Mouse (Mus musculus): Measurements from ENCODE around the gene Lrig3. TPM values are rescaled to one million over a fixed set of nuclear protein-coding genes. Genes with fewer than 3 reads are reported as not detected.

Gene Lrig3
- polyA plus RNA-seq, 1 experiment from 2014 or later, result 32.9 TPM

DNA sequence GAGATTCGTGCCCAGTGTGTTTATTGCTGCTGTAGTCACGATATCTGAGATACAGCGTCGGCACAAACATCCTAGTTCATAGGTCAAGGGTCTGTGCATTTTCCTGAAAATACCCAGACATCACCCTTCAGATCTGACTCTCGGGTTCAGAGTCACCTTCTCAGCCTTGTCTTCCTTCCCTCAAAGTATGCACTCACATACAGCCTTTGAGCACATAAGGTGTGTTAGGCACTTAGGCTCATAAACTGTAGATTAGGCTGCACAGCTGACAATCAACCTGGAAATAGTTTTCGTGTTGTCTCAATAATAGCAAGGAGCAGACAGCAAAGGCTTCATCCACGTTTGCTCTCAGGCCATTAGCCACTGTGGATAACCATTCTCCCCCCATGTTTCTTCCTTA, 11.6 kb upstream of the Lrig3 start:
- 78% methylated on average over 7 of the region's 7 CpGs for WGBS
- no peaks in the 10 kb centered on the region for H3K27me3 ChIP-seq (ENCODE audit: control insufficient read depth, insufficient read depth, low read length)
- H3K36me3 ChIP-seq (replicated peaks; ENCODE audit: control insufficient read depth, insufficient read depth, low read depth, low read length), result no peaks in the 10 kb centered on the region
- no peak overlapping the region for H3K9ac ChIP-seq (replicated peaks; ENCODE audit: low read length)
- no peak overlapping the region for H3K4me3 ChIP-seq (ENCODE audit: low read depth, low read length)
- no peaks in the 10 kb centered on the region for H3K9me3 ChIP-seq (replicated peaks; ENCODE audit: control insufficient read depth, low read length)
- no peak overlapping the region for H3K27ac ChIP-seq (replicated peaks; ENCODE audit: low read depth, low read length)
- no peak overlapping the region for H3K4me2 ChIP-seq (ENCODE audit: low read depth, low read length)
- no peak for ATAC-seq (replicated peaks; ENCODE audit: insufficient number of reproducible peaks, low FRiP score, low TSS enrichment, low read depth)
- no peaks in the 10 kb centered on the region for H3K4me1 ChIP-seq (ENCODE audit: control insufficient read depth, insufficient read depth, low read length)
- no peak for DNase-seq (ENCODE audit: low spot score)

DNA sequence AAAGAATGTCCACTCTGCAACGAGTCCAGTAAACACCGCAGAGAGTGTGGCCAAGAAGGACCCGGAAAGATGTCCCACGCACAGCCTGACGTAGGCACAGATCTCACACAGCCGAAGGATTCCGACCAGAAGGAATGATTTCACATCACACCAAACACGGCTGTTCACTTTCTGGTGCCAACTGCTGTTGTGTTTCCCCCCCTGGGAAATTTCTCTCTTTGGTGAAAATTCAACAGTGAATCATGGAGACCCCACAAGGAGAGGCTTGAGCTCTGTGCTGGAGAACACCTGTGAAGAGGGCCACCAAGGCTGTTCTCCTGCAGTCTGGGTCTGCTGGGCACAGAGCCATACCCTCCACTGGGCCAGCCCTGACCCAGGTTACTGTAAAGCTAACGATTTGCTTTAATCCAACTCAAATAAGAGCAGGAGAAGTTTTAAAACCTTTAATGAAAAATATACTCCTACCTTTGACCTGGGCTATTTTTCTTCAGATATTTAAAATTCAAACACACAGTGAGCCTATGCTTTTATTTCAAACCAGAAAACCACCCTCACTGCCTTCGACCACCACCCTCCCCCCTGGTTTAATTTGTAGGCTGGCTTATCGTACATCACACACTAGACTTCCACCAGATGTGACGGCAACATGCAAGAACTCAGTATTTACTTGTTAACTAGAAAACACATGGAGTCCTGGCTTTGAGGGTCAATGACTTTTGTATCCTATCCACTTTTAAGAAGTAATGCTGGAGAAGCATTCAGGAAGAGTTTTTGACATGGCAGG, 11.0 kb upstream of the Lrig3 start:
- H3K36me3 ChIP-seq (replicated peaks; ENCODE audit: control insufficient read depth, insufficient read depth, low read depth, low read length), result no peaks in the 10 kb centered on the region
- H3K9me3 ChIP-seq (replicated peaks; ENCODE audit: control insufficient read depth, low read length), result no peaks in the 10 kb centered on the region
- no peak overlapping the region for H3K4me3 ChIP-seq (ENCODE audit: low read depth, low read length)
- ATAC-seq (replicated peaks; ENCODE audit: insufficient number of reproducible peaks, low FRiP score, low TSS enrichment, low read depth) (peak; percentile 34; the same call in 1 of the 2 replicates), DNase-seq (ENCODE audit: low spot score) (no peak)
- no peaks in the 10 kb centered on the region for H3K27me3 ChIP-seq (ENCODE audit: control insufficient read depth, insufficient read depth, low read length)
- no peak overlapping the region for H3K27ac ChIP-seq (replicated peaks; ENCODE audit: low read depth, low read length)
- no peak overlapping the region for H3K9ac ChIP-seq (replicated peaks; ENCODE audit: low read length)
- no peak overlapping the region for H3K4me2 ChIP-seq (ENCODE audit: low read depth, low read length)
- 83% methylated on average over 12 of the region's 12 CpGs for WGBS
- no peaks in the 10 kb centered on the region for H3K4me1 ChIP-seq (ENCODE audit: control insufficient read depth, insufficient read depth, low read length)

- WGBS, result 68% methylated on average over 9 of the region's 9 CpGs
- no peak overlapping the region for H3K4me3 ChIP-seq (ENCODE audit: low read depth, low read length)
- H3K9ac ChIP-seq (replicated peaks; ENCODE audit: low read length), result no peak overlapping the region
- DNase-seq (ENCODE audit: low spot score) (no peak), ATAC-seq (replicated peaks; ENCODE audit: insufficient number of reproducible peaks, low FRiP score, low TSS enrichment, low read depth) (no peak)
- H3K4me1 ChIP-seq (ENCODE audit: control insufficient read depth, insufficient read depth, low read length), result no peaks in the 10 kb centered on the region
- H3K27me3 ChIP-seq (ENCODE audit: control insufficient read depth, insufficient read depth, low read length), result no peaks in the 10 kb centered on the region
- no peaks in the 10 kb centered on the region for H3K36me3 ChIP-seq (replicated peaks; ENCODE audit: control insufficient read depth, insufficient read depth, low read depth, low read length)
- no peaks in the 10 kb centered on the region for H3K9me3 ChIP-seq (replicated peaks; ENCODE audit: control insufficient read depth, low read length)
- no peak overlapping the region for H3K27ac ChIP-seq (replicated peaks; ENCODE audit: low read depth, low read length)
- H3K4me2 ChIP-seq (ENCODE audit: low read depth, low read length), result no peak overlapping the region
Observed at GRCm38 (mm10) chr10:125961411-125962107, 4.4 kb upstream of the Lrig3 start.

DNA sequence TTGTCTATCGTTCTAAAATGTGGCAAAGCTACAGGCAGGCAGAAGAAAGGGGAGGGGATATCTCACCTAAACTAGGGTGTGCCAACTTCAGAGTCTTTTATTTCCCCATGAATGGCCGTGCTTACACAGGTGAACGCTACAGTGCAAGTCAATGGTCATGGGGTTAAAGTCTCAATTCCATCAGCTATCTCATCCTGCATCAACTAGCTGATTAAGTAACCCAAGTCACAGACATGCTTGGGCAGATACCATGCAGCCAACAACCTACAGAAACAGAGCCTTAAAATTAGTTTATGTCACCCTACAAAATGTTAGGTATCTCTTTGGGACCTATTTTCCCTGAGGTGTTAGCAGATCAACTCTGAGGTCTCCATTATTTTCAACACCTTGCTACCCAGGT, 1.3 kb upstream of the Lrig3 start:
- Histone ChIP-seq H3K4me2 (ENCODE audit: low read depth, low read length) (no peak overlapping the region), H3K9ac (replicated peaks; ENCODE audit: low read length) (no peak overlapping the region), H3K27me3 (ENCODE audit: control insufficient read depth, insufficient read depth, low read length) (no peaks in the 10 kb centered on the region), H3K4me1 (ENCODE audit: control insufficient read depth, insufficient read depth, low read length) (no peaks in the 10 kb centered on the region), H3K9me3 (replicated peaks; ENCODE audit: control insufficient read depth, low read length) (no peaks in the 10 kb centered on the region), H3K4me3 (ENCODE audit: low read depth, low read length) (no peak overlapping the region), H3K27ac (replicated peaks; ENCODE audit: low read depth, low read length) (no peak overlapping the region), H3K36me3 (replicated peaks; ENCODE audit: control insufficient read depth, insufficient read depth, low read depth, low read length) (no peaks in the 10 kb centered on the region)
- 84% methylated on average over 3 of the region's 3 CpGs for WGBS
- DNase-seq (ENCODE audit: low spot score), result no peak
- no peak for ATAC-seq (replicated peaks; ENCODE audit: insufficient number of reproducible peaks, low FRiP score, low TSS enrichment, low read depth)

DNA sequence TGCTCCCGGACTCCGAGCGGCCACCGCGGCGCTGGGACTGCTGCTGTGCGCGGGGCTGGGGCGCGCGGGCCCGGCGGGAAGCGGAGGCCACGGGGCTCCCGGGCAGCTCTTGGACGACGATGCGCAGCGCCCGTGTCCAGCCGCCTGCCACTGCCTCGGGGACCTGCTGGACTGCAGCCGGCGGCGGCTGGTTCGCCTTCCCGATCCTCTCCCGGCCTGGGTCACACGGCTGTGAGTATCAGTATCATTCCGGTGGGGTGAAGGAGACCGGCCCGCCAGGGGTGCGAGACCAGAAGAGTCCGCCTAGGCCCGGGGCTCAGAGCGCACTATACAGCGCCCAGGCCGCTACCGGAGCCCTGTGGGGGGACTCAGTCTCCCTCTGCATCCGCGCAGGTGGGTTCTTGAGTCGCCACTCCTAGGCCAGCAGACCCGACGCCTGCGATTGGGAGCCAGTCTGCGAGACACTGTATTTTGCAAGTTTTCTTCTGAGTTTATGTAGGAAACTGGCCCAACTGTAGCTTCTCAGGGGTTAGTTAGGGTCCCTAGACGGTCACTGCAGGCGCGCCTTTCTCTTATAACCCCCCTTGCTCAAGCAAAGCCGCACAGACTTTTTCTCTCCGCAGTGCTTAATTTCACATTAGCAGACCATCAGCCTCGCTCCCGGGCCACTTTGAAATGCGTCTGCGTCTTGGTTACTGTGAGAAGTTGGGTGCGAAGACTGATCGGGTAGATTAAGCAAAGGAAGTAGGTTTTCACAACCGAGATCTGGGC, 698 bp downstream of the Lrig3 start:
- peak overlapping the region; percentile 95 for H3K27ac ChIP-seq (replicated peaks; ENCODE audit: low read depth, low read length)
- H3K9me3 ChIP-seq (replicated peaks; ENCODE audit: control insufficient read depth, low read length), result no peaks in the 10 kb centered on the region
- H3K4me2 ChIP-seq (ENCODE audit: low read depth, low read length), result peak overlapping the region; percentile 70
- no peaks in the 10 kb centered on the region; the same call in 1 of the 2 replicates for H3K4me1 ChIP-seq (ENCODE audit: control insufficient read depth, insufficient read depth, low read length)
- H3K36me3 ChIP-seq (replicated peaks; ENCODE audit: control insufficient read depth, insufficient read depth, low read depth, low read length), result no peaks in the 10 kb centered on the region
- no peaks in the 10 kb centered on the region for H3K27me3 ChIP-seq (ENCODE audit: control insufficient read depth, insufficient read depth, low read length)
- WGBS, result under 1% methylated on average over 56 of the region's 59 CpGs
- peak; percentile 66 for ATAC-seq (replicated peaks; ENCODE audit: insufficient number of reproducible peaks, low FRiP score, low TSS enrichment, low read depth)
- H3K9ac ChIP-seq (replicated peaks; ENCODE audit: low read length), result peak overlapping the region; percentile 98
- peak; percentile 65 for DNase-seq (ENCODE audit: low spot score)
- H3K4me3 ChIP-seq (ENCODE audit: low read depth, low read length), result peak overlapping the region; percentile 94

DNA sequence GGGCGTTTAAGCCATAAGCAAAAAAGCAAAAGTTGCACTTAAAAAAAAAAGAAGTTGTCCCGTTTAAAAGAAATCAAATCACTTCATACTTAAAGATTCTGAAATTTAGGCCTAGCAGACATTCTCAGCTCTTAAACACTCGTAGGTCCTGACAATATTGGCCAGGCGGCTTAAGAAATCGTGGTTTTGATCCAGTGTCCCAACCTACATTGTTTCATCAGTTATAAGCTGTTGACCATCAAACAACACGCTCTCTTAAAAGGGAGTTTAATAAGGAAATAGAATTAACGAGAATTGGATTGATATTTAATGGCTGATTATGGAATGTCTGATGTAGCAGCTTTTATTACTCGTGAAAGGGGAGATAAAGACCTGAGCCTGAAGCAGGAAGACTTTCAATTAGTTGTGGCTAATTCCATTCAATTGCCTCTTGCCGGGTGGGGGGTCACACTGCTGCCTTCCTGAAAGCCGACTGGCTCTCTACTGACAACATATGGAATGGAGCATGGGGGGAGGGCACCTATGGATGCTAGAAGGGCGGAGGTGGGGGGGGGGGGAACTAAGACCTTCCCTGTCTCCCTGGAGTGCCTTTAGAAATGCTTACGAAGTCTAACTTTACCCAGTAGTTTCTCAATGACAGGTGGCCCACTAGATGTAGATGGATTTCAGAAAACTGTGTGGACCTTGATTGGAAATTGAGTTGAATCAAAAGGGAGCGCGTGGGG, 1.6 kb downstream of the Lrig3 start:
- peak overlapping the region; percentile 70 for H3K4me2 ChIP-seq (ENCODE audit: low read depth, low read length)
- H3K4me3 ChIP-seq (ENCODE audit: low read depth, low read length), result peak overlapping the region; percentile 94
- no peak for ATAC-seq (replicated peaks; ENCODE audit: insufficient number of reproducible peaks, low FRiP score, low TSS enrichment, low read depth)
- no peaks in the 10 kb centered on the region for H3K9me3 ChIP-seq (replicated peaks; ENCODE audit: control insufficient read depth, low read length)
- no peaks in the 10 kb centered on the region; the same call in 1 of the 2 replicates for H3K4me1 ChIP-seq (ENCODE audit: control insufficient read depth, insufficient read depth, low read length)
- WGBS, result 1% methylated on average over 14 of the region's 14 CpGs
- H3K36me3 ChIP-seq (replicated peaks; ENCODE audit: control insufficient read depth, insufficient read depth, low read depth, low read length), result no peaks in the 10 kb centered on the region
- peak; percentile 77 for DNase-seq (ENCODE audit: low spot score)
- no peaks in the 10 kb centered on the region for H3K27me3 ChIP-seq (ENCODE audit: control insufficient read depth, insufficient read depth, low read length)
- H3K9ac ChIP-seq (replicated peaks; ENCODE audit: low read length), result peak overlapping the region; percentile 98
- peak overlapping the region; percentile 95 for H3K27ac ChIP-seq (replicated peaks; ENCODE audit: low read depth, low read length)

DNA sequence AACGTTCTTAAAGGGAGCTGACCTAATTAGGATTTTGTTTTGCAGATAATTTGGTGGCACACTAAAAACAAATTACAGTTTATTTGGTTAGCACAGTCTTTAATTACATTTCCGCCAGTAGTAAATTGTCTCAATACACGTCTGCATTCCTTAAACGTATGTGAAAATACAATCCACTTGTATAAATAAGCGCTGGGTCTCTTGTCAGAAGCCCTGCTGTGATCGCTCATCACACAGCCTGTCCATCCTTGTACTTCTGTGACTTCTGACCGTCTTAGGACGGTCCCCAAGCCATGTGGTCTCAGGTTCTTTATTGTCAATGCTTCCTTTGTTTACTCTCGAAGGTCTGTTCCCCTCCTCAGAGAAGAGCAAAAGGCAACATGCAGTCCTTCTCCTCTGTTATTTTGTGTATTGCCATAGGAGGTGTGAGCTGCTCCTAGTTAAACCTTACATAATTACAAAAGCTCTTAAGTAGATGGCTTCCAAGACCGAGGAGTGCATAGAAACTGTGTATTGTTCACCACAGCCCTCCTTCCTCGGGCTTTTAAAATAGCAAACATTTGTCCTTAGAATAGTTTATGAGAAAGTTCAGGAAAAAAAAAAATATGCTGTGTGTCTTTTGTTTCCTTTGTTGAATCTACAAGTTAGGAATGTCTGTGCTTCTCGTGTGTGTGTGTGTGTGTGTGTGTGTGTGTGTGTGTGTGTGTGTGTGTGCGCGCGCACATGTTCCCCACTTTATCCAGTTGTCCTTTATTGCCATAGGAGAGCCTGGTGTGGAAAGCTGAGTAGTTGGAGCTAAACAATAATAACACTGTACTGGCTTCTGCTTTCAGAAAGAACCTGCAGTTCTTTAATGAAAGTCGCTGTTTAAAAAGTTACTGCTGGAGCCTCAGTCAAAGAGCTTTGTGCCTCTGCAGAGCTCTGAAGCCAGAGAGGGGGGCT, 2.5 kb downstream of the Lrig3 start:
- H3K27me3 ChIP-seq (ENCODE audit: control insufficient read depth, insufficient read depth, low read length), result no peaks in the 10 kb centered on the region
- no peaks in the 10 kb centered on the region for H3K9me3 ChIP-seq (replicated peaks; ENCODE audit: control insufficient read depth, low read length)
- peak overlapping the region; percentile 98 for H3K9ac ChIP-seq (replicated peaks; ENCODE audit: low read length)
- H3K4me1 ChIP-seq (ENCODE audit: control insufficient read depth, insufficient read depth, low read length), result no peaks in the 10 kb centered on the region; the same call in 1 of the 2 replicates
- peak overlapping the region; percentile 95 for H3K27ac ChIP-seq (replicated peaks; ENCODE audit: low read depth, low read length)
- no peak for ATAC-seq (replicated peaks; ENCODE audit: insufficient number of reproducible peaks, low FRiP score, low TSS enrichment, low read depth)
- peak overlapping the region; percentile 94 for H3K4me3 ChIP-seq (ENCODE audit: low read depth, low read length)
- 4% methylated on average over 16 of the region's 16 CpGs for WGBS
- peak; percentile 59 for DNase-seq (ENCODE audit: low spot score)
- H3K4me2 ChIP-seq (ENCODE audit: low read depth, low read length), result peak overlapping the region; percentile 70
- H3K36me3 ChIP-seq (replicated peaks; ENCODE audit: control insufficient read depth, insufficient read depth, low read depth, low read length), result no peaks in the 10 kb centered on the region
